Mouse (Mus musculus) liver, adult 10 weeks (tissue): ENCODE measurements around the gene Loxl4. TPM values are rescaled to one million over a fixed set of nuclear protein-coding genes. Genes with fewer than 3 reads are reported as not detected.

Experiments
- polyA plus RNA-seq: library from polyadenylated mRNA; stranded (reverse); fragments of 350-450 nt; fragmentation: Illumina TruSeq; extraction: RNeasy Lipid Tissue Mini Kit (QIAGEN cat#74804); gene quantifications from one replicate; pipeline ENCODE4 v1.2.3, GENCODE M21; 2014; ENCODE audit warnings: low read depth, low replicate concordance

The Loxl4 gene
- 0.85 TPM for polyA plus RNA-seq

GRCm38 (mm10) chr19:42612654-42613053, at the start of gene Loxl4:
TSS of gene Loxl4 (minus strand) at chr19:42612813.

Other genes with a start within 250 kb of the Loxl4 start
- gene Crtac1, start 181.0 kb downstream of the Loxl4 start, polyA plus RNA-seq, result not detected
- gene R3hcc1l, start 94.1 kb downstream of the Loxl4 start, polyA plus RNA-seq, result 11.3 TPM
- 3.3 TPM for gene Pyroxd2, start 140.0 kb upstream of the Loxl4 start, polyA plus RNA-seq
- gene Hps1, start 167.2 kb upstream of the Loxl4 start, polyA plus RNA-seq, result 0.29 TPM